Mouse (Mus musculus) C2C12 (cell line): ENCODE data around the gene Zfp423.

Source experiments
- CEBPB ChIP-seq: IDR thresholded peaks from one replicate; pipeline ENCODE4 v1.6.1; 2011; ENCODE audit warnings: low read depth, mild to moderate bottlenecking, control low read depth, moderate library complexity
- CTCF ChIP-seq: IDR thresholded peaks from one replicate; pipeline ENCODE4 v1.5.1; 2011; ENCODE audit not compliant: control insufficient read depth, insufficient read depth, insufficient read length
- MAX ChIP-seq: IDR thresholded peaks from one replicate; pipeline ENCODE4 v1.6.1; 2011; ENCODE audit warnings: mild to moderate bottlenecking, control low read depth
- MYOD1 ChIP-seq: IDR thresholded peaks from one replicate; pipeline ENCODE4 v1.6.1; 2011; ENCODE audit warnings: low read depth; ENCODE audit not compliant: control insufficient read depth, insufficient read length
- MYOG ChIP-seq: IDR thresholded peaks from one replicate; pipeline ENCODE4 v1.6.1; 2011; ENCODE audit not compliant: control insufficient read depth, insufficient read length; ENCODE audit errors: extremely low read depth
- USF1 ChIP-seq: IDR thresholded peaks from one replicate; pipeline ENCODE4 v1.6.1; 2011; ENCODE audit warnings: low read depth, mild to moderate bottlenecking, control low read depth, moderate library complexity

DNA sequence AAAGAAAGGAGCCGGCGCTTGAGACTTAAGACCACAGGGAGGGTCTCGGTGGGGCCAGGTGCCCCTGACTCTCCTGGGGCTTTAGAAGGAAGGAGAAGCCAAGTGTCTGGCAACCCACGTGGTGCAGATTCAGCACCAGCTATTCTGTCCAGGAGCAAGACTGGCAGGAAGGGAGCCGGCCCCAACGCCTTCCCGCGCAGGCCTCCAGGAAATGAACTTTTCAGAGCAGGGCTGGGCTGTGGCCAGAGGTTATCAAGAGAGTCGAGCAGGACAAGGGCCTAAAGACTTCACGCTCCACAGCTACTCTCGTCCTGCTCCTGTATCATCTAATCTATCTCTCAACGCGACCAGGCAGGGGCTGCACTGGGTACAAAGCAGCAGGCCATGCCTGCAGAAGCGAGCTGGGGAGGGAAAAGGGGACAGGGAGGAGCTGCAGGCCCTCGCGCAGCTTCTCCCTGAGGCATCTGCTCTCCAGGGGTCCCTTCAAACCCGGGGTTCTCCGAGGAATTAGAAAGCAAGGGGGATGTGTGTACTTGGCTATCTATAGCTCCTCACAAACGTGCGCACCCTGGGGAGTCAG lies 1.4 kb downstream of the Zfp423 start:
- TF ChIP-seq CTCF: no peak
- TF ChIP-seq MAX: no peak
- no peak for TF ChIP-seq USF1
- TF ChIP-seq CEBPB: no peak
- no peak for TF ChIP-seq MYOG
- TF ChIP-seq MYOD1: no peak
